Mouse (Mus musculus): Measurements from ENCODE around the gene Crp. TPM values are rescaled to one million over a fixed set of nuclear protein-coding genes. Genes with fewer than 3 reads are reported as not detected.

Crp gene
- polyA plus RNA-seq, 1 experiment from 2014 or later, result 0.13 TPM

GRCm38 (mm10) chr1:172665457-172665856 lies 32.4 kb upstream of the Crp start:
- Histone ChIP-seq H3K4me1 (ENCODE audit: control insufficient read depth, insufficient read depth, low read length) (no peaks in the 10 kb centered on the region), H3K27ac (ENCODE audit: low read length) (no peak overlapping the region), H3K4me3 (ENCODE audit: low read length) (no peak overlapping the region), H3K9ac (ENCODE audit: low read length) (no peak overlapping the region), H3K4me2 (ENCODE audit: low read depth, low read length) (no peak overlapping the region), H3K9me3 (replicated peaks; ENCODE audit: control insufficient read depth, low read length) (no peaks in the 10 kb centered on the region), H3K27me3 (ENCODE audit: control insufficient read depth, insufficient read depth, low read length) (no peaks in the 10 kb centered on the region), H3K36me3 (ENCODE audit: control insufficient read depth, insufficient read depth) (no peaks in the 10 kb centered on the region)
- 67% methylated on average over 2 of the region's 2 CpGs for WGBS
- ATAC-seq (replicated peaks; ENCODE audit: extremely low read depth, insufficient read depth, low FRiP score), result no peak

GRCm38 (mm10) chr1:172667597-172667996 lies 30.3 kb upstream of the Crp start:
- Histone ChIP-seq H3K27me3 (ENCODE audit: control insufficient read depth, insufficient read depth, low read length) (no peaks in the 10 kb centered on the region), H3K9me3 (replicated peaks; ENCODE audit: control insufficient read depth, low read length) (no peaks in the 10 kb centered on the region), H3K36me3 (ENCODE audit: control insufficient read depth, insufficient read depth) (no peaks in the 10 kb centered on the region), H3K4me1 (ENCODE audit: control insufficient read depth, insufficient read depth, low read length) (no peaks in the 10 kb centered on the region), H3K27ac (ENCODE audit: low read length) (no peak overlapping the region), H3K4me2 (ENCODE audit: low read depth, low read length) (no peak overlapping the region), H3K4me3 (ENCODE audit: low read length) (no peak overlapping the region), H3K9ac (ENCODE audit: low read length) (no peak overlapping the region)
- WGBS, result 75% methylated on average over 6 of the region's 6 CpGs
- no peak for ATAC-seq (replicated peaks; ENCODE audit: extremely low read depth, insufficient read depth, low FRiP score)

GRCm38 (mm10) chr1:172670716-172671115 lies 27.1 kb upstream of the Crp start:
- WGBS, result 76% methylated on average over 1 of the region's 1 CpGs
- Histone ChIP-seq H3K4me1 (ENCODE audit: control insufficient read depth, insufficient read depth, low read length) (no peaks in the 10 kb centered on the region), H3K27ac (ENCODE audit: low read length) (no peak overlapping the region), H3K4me2 (ENCODE audit: low read depth, low read length) (no peak overlapping the region), H3K36me3 (ENCODE audit: control insufficient read depth, insufficient read depth) (no peaks in the 10 kb centered on the region), H3K4me3 (ENCODE audit: low read length) (no peak overlapping the region), H3K27me3 (ENCODE audit: control insufficient read depth, insufficient read depth, low read length) (no peaks in the 10 kb centered on the region), H3K9ac (ENCODE audit: low read length) (no peak overlapping the region), H3K9me3 (replicated peaks; ENCODE audit: control insufficient read depth, low read length) (no peaks in the 10 kb centered on the region)
- no peak for ATAC-seq (replicated peaks; ENCODE audit: extremely low read depth, insufficient read depth, low FRiP score)

DNA sequence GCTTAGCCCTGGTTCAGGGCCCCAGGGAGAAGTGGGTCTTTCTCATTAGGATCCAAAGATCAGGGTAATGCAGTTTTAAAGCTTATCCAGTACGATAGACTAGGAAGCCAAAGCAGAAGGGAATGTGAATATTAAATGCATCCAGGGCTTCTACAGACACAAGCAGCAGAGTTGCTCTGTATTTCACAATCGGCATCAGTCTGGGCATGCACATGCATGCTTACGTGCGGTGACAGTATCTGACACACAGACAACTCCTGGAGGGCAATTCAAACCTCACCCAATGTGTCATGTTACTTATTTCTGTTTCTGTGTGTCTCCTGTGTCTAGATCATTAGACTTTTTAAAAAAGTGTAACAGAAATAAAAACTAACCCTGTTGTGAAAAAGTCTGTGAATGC lies 17.1 kb upstream of the Crp start:
- no peak overlapping the region for H3K4me2 ChIP-seq (ENCODE audit: low read depth, low read length)
- no peaks in the 10 kb centered on the region for H3K27me3 ChIP-seq (ENCODE audit: control insufficient read depth, insufficient read depth, low read length)
- H3K4me1 ChIP-seq (ENCODE audit: control insufficient read depth, insufficient read depth, low read length), result no peaks in the 10 kb centered on the region
- H3K27ac ChIP-seq (ENCODE audit: low read length), result no peak overlapping the region
- no peak for ATAC-seq (replicated peaks; ENCODE audit: extremely low read depth, insufficient read depth, low FRiP score)
- no peak overlapping the region for H3K9ac ChIP-seq (ENCODE audit: low read length)
- no peaks in the 10 kb centered on the region; the same call in 1 of the 2 replicates for H3K9me3 ChIP-seq (replicated peaks; ENCODE audit: control insufficient read depth, low read length)
- no peak overlapping the region for H3K4me3 ChIP-seq (ENCODE audit: low read length)
- 86% methylated on average over 4 of the region's 4 CpGs for WGBS
- no peaks in the 10 kb centered on the region for H3K36me3 ChIP-seq (ENCODE audit: control insufficient read depth, insufficient read depth)

GRCm38 (mm10) chr1:172683551-172683950 lies 14.3 kb upstream of the Crp start:
- H3K27ac ChIP-seq (ENCODE audit: low read length), result no peak overlapping the region
- 78% methylated on average over 5 of the region's 5 CpGs for WGBS
- H3K9me3 ChIP-seq (replicated peaks; ENCODE audit: control insufficient read depth, low read length), result no peaks in the 10 kb centered on the region; the same call in 1 of the 2 replicates

GRCm38 (mm10) chr1:172683957-172684356 lies 13.9 kb upstream of the Crp start:
- Histone ChIP-seq H3K27ac (ENCODE audit: low read length) (no peak overlapping the region), H3K4me3 (ENCODE audit: low read length) (no peak overlapping the region), H3K9me3 (replicated peaks; ENCODE audit: control insufficient read depth, low read length) (no peaks in the 10 kb centered on the region; the same call in 1 of the 2 replicates), H3K27me3 (ENCODE audit: control insufficient read depth, insufficient read depth, low read length) (no peaks in the 10 kb centered on the region), H3K9ac (ENCODE audit: low read length) (no peak overlapping the region), H3K4me2 (ENCODE audit: low read depth, low read length) (no peak overlapping the region), H3K4me1 (ENCODE audit: control insufficient read depth, insufficient read depth, low read length) (no peaks in the 10 kb centered on the region), H3K36me3 (ENCODE audit: control insufficient read depth, insufficient read depth) (no peaks in the 10 kb centered on the region)
- no peak for ATAC-seq (replicated peaks; ENCODE audit: extremely low read depth, insufficient read depth, low FRiP score)
- WGBS, result 67% methylated on average over 1 of the region's 1 CpGs

More at GRCm38 (mm10) chr1:172683551-172683950, 14.3 kb upstream of the Crp start:
- ATAC-seq (replicated peaks; ENCODE audit: extremely low read depth, insufficient read depth, low FRiP score), result no peak
- H3K36me3 ChIP-seq (ENCODE audit: control insufficient read depth, insufficient read depth), result no peaks in the 10 kb centered on the region
- H3K27me3 ChIP-seq (ENCODE audit: control insufficient read depth, insufficient read depth, low read length), result no peaks in the 10 kb centered on the region
- no peaks in the 10 kb centered on the region for H3K4me1 ChIP-seq (ENCODE audit: control insufficient read depth, insufficient read depth, low read length)
- H3K9ac ChIP-seq (ENCODE audit: low read length), result no peak overlapping the region
- H3K4me3 ChIP-seq (ENCODE audit: low read length), result no peak overlapping the region
- no peak overlapping the region for H3K4me2 ChIP-seq (ENCODE audit: low read depth, low read length)

DNA sequence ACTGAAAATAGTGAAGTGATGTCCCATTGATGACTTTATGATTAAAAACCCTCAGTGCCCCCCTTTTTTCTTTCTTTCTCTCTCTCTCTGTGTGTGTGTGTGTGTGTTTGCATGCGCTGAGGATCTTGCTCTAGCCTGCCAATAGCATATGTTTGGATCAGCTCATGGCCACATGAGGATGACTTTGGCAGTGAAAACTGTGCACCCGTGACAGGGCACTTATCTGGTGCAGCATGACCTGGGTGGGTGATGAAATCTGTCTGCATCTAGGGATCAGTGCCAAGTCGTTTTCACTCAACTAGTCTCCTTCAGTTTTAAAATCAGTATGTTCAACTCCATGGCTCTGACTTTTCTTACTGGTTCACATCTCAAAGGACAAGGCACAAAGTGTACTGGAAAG lies 12.7 kb upstream of the Crp start:
- Histone ChIP-seq H3K9ac (ENCODE audit: low read length) (no peak overlapping the region), H3K4me1 (ENCODE audit: control insufficient read depth, insufficient read depth, low read length) (no peaks in the 10 kb centered on the region), H3K4me3 (ENCODE audit: low read length) (no peak overlapping the region), H3K27me3 (ENCODE audit: control insufficient read depth, insufficient read depth, low read length) (no peaks in the 10 kb centered on the region), H3K4me2 (ENCODE audit: low read depth, low read length) (no peak overlapping the region), H3K36me3 (ENCODE audit: control insufficient read depth, insufficient read depth) (no peaks in the 10 kb centered on the region), H3K27ac (ENCODE audit: low read length) (no peak overlapping the region), H3K9me3 (replicated peaks; ENCODE audit: control insufficient read depth, low read length) (no peaks in the 10 kb centered on the region; the same call in 1 of the 2 replicates)
- 55% methylated on average over 3 of the region's 3 CpGs for WGBS
- no peak for ATAC-seq (replicated peaks; ENCODE audit: extremely low read depth, insufficient read depth, low FRiP score)

DNA sequence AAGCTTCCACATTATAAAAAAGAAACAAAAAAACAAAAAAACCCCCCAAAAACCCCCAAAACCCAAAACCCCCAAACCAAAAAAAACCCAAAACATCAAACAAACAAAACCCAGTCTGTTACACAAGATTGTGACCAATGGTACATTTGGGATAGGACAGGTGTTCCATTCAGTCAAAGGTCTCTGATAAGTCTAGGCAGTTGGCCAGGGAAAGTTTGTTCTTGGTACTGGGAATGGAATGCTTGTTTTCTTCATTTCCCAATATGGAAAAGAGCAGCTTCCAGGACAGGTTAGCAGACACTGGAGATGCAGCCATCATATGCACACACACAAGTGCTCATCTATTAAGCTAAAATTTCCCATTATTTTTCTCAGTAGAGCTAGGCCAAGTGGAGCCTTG lies 433 bp upstream of the Crp start:
- no peak for ATAC-seq (replicated peaks; ENCODE audit: extremely low read depth, insufficient read depth, low FRiP score)
- Histone ChIP-seq H3K27me3 (ENCODE audit: control insufficient read depth, insufficient read depth, low read length) (no peaks in the 10 kb centered on the region), H3K36me3 (ENCODE audit: control insufficient read depth, insufficient read depth) (no peaks in the 10 kb centered on the region), H3K27ac (ENCODE audit: low read length) (no peak overlapping the region), H3K9me3 (replicated peaks; ENCODE audit: control insufficient read depth, low read length) (no peaks in the 10 kb centered on the region), H3K4me1 (ENCODE audit: control insufficient read depth, insufficient read depth, low read length) (no peaks in the 10 kb centered on the region), H3K9ac (ENCODE audit: low read length) (no peak overlapping the region), H3K4me2 (ENCODE audit: low read depth, low read length) (no peak overlapping the region), H3K4me3 (ENCODE audit: low read length) (no peak overlapping the region)

- H3K4me3 ChIP-seq (ENCODE audit: low read length), result no peak overlapping the region
- WGBS, result 74% methylated on average over 3 of the region's 3 CpGs
- H3K4me2 ChIP-seq (ENCODE audit: low read depth, low read length), result no peak overlapping the region
- H3K27me3 ChIP-seq (ENCODE audit: control insufficient read depth, insufficient read depth, low read length), result no peaks in the 10 kb centered on the region
- no peak overlapping the region for H3K27ac ChIP-seq (ENCODE audit: low read length)
- no peak overlapping the region for H3K9ac ChIP-seq (ENCODE audit: low read length)
- no peaks in the 10 kb centered on the region for H3K36me3 ChIP-seq (ENCODE audit: control insufficient read depth, insufficient read depth)
- H3K9me3 ChIP-seq (replicated peaks; ENCODE audit: control insufficient read depth, low read length), result no peaks in the 10 kb centered on the region
- ATAC-seq (replicated peaks; ENCODE audit: extremely low read depth, insufficient read depth, low FRiP score), result no peak
- no peaks in the 10 kb centered on the region for H3K4me1 ChIP-seq (ENCODE audit: control insufficient read depth, insufficient read depth, low read length)
These were observed 3.0 kb downstream of the Crp start for GRCm38 (mm10) chr1:172700814-172701213.

DNA sequence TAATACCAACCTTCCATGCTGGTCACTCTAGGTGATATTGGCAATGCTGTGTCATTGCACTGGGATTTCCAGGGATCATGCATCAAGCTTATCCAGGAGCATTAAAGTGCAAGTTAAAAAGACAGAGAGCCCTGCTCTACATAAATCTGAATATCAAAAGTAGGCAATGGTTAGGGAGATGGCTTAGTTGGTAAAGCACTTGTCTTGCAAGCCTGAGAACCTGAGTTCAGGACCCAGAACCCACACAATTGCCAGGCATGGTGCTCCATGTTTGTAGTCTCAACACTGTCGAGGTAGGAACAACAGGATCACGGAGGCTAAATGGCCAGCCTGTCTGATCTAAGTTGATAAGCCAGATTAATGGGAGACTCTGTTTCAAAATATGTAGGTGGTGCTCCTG lies 3.5 kb downstream of the Crp start:
- Histone ChIP-seq H3K4me1 (ENCODE audit: control insufficient read depth, insufficient read depth, low read length) (no peaks in the 10 kb centered on the region), H3K9ac (ENCODE audit: low read length) (no peak overlapping the region), H3K4me2 (ENCODE audit: low read depth, low read length) (no peak overlapping the region), H3K9me3 (replicated peaks; ENCODE audit: control insufficient read depth, low read length) (no peaks in the 10 kb centered on the region), H3K36me3 (ENCODE audit: control insufficient read depth, insufficient read depth) (no peaks in the 10 kb centered on the region), H3K27me3 (ENCODE audit: control insufficient read depth, insufficient read depth, low read length) (no peaks in the 10 kb centered on the region), H3K4me3 (ENCODE audit: low read length) (no peak overlapping the region), H3K27ac (ENCODE audit: low read length) (no peak overlapping the region)
- ATAC-seq (replicated peaks; ENCODE audit: extremely low read depth, insufficient read depth, low FRiP score), result no peak
- WGBS, result 78% methylated on average over 2 of the region's 2 CpGs
